Mouse (Mus musculus): ENCODE measurements at regions not wholly inside any gene's neighbourhood (a gene's known extent, or its start where the extent isn't known, plus 50 kb on each side); places are given as distances from the start of the nearest gene placed in this dataset.
"Not testable (repeated sequence)": the region's sequence is repeated elsewhere in the genome, so short reads cannot be mapped to it uniquely, and the experiment has no call there.

- no peak for DNase-seq
Measured at GRCm38 (mm10) chr6:6384971-6385370, 168.0 kb upstream of the Slc25a13 start.

- no peak for DNase-seq
Measured at GRCm38 (mm10) chr6:6384441-6384840, 167.5 kb upstream of the Slc25a13 start.

- no peak for DNase-seq
Measured at GRCm38 (mm10) chr6:6372421-6372820, 155.4 kb upstream of the Slc25a13 start.

GRCm38 (mm10) chr6:6371444-6372093 is 154.6 kb upstream of the Slc25a13 start:
- DNase-seq = no peak

- no peak for DNase-seq
Measured at GRCm38 (mm10) chr6:6364037-6364436, 147.1 kb upstream of the Slc25a13 start.

- no peak for DNase-seq
Measured at GRCm38 (mm10) chr6:6362678-6363354, 145.8 kb upstream of the Slc25a13 start.

GRCm38 (mm10) chr6:6361181-6361580 is 144.2 kb upstream of the Slc25a13 start:
- not testable (repeated sequence) for DNase-seq

- DNase-seq = no peak
Measured at GRCm38 (mm10) chr6:6357477-6357876, 140.5 kb upstream of the Slc25a13 start.

- DNase-seq = no peak
Measured at GRCm38 (mm10) chr6:6356967-6357366, 140.0 kb upstream of the Slc25a13 start.

GRCm38 (mm10) chr6:6335251-6335650 is 118.3 kb upstream of the Slc25a13 start:
- DNase-seq = no peak

- DNase-seq = no peak
Measured at GRCm38 (mm10) chr6:6330271-6330670, 113.3 kb upstream of the Slc25a13 start.

GRCm38 (mm10) chr6:6325516-6325915 is 108.5 kb upstream of the Slc25a13 start:
- DNase-seq = no peak

GRCm38 (mm10) chr6:6316725-6317124 is 99.8 kb upstream of the Slc25a13 start:
- DNase-seq = no peak

- DNase-seq = no peak
Measured at GRCm38 (mm10) chr6:6313171-6313570, 96.2 kb upstream of the Slc25a13 start.

- DNase-seq = no peak
Measured at GRCm38 (mm10) chr6:6310213-6310612, 93.2 kb upstream of the Slc25a13 start.

GRCm38 (mm10) chr6:6307618-6308017 is 90.6 kb upstream of the Slc25a13 start:
- no peak for DNase-seq

- DNase-seq = no peak
Measured at GRCm38 (mm10) chr6:6303767-6304166, 86.8 kb upstream of the Slc25a13 start.

- DNase-seq = no peak
Measured at GRCm38 (mm10) chr6:6301001-6301510, 84.1 kb upstream of the Slc25a13 start.

GRCm38 (mm10) chr6:6298867-6299852 is 82.2 kb upstream of the Slc25a13 start:
- DNase-seq = no peak

- not testable (repeated sequence) for DNase-seq
Measured at GRCm38 (mm10) chr6:6295551-6295950, 78.6 kb upstream of the Slc25a13 start.

GRCm38 (mm10) chr6:6291781-6292180 is 74.8 kb upstream of the Slc25a13 start:
- DNase-seq = no peak

- no peak for DNase-seq
Measured at GRCm38 (mm10) chr6:6290427-6290826, 73.5 kb upstream of the Slc25a13 start.

GRCm38 (mm10) chr6:6289806-6290205 is 72.8 kb upstream of the Slc25a13 start:
- DNase-seq = peak; percentile 35
